Mouse (Mus musculus) ES-E14 (cell line): Measurements from ENCODE around the gene Itgb4. TPM values are rescaled to one million over a fixed set of nuclear protein-coding genes. Genes with fewer than 3 reads are reported as not detected.

Experiments used
- DNase-seq: peaks from one replicate; pipeline ENCODE4 v3.0.0-alpha.2; 2013; ENCODE audit warnings: low read depth, low spot score
- H3K27ac ChIP-seq: 2 replicates; pipeline ENCODE4 v1.5.1; 2012; ENCODE audit warnings: low read depth, mild to moderate bottlenecking, low read length, moderate library complexity, mixed read lengths; ENCODE audit not compliant: poor library complexity, insufficient read depth, severe bottlenecking
- H3K36me3 ChIP-seq: 2 replicates; pipeline ENCODE4 v1.6.1; 2012; ENCODE audit warnings: mild to moderate bottlenecking, low read length, moderate library complexity, mixed read lengths; ENCODE audit not compliant: control insufficient read depth, poor library complexity, insufficient read depth, severe bottlenecking
- H3K4me1 ChIP-seq, 2 experiments: fragments of 150-350 bp in 1 of 2; sonication (generic) in 1 of 2; 2 replicates each; pipeline ENCODE4 v1.6.1; 2012; ENCODE audit warnings: low read length in 2 of 2, mild to moderate bottlenecking in 1 of 2, mixed read lengths in 1 of 2; ENCODE audit not compliant: control insufficient read depth in 2 of 2, insufficient read depth in 2 of 2, poor library complexity in 1 of 2
- H3K4me3 ChIP-seq, 2 experiments: fragments of 150-350 bp in 1 of 2; sonication (generic) in 1 of 2; 2 replicates each; pipeline ENCODE4 v1.5.1; 2012; ENCODE audit warnings: low read length in 2 of 2, low read depth in 1 of 2, mild to moderate bottlenecking in 1 of 2, mixed read lengths in 1 of 2; ENCODE audit not compliant: insufficient read depth in 1 of 2, poor library complexity in 1 of 2, severe bottlenecking in 1 of 2
- H3K9ac ChIP-seq: 2 replicates; pipeline ENCODE4 v1.6.1; 2012; ENCODE audit warnings: low read depth, mild to moderate bottlenecking, low read length, mixed read lengths; ENCODE audit not compliant: poor library complexity, insufficient read depth, severe bottlenecking
- H3K9me3 ChIP-seq: fragments of 150-350 bp; sonication (generic); 2 replicates; pipeline ENCODE4 v1.6.1; 2012; ENCODE audit warnings: low read depth, mild to moderate bottlenecking, low read length; ENCODE audit not compliant: control insufficient read depth, insufficient read depth
- CHD2 ChIP-seq: IDR thresholded peaks from 2 replicates; pipeline ENCODE4 v1.6.1; 2014; ENCODE audit warnings: mild to moderate bottlenecking, low read depth, low read length, inconsistent platforms
- HCFC1 ChIP-seq: IDR thresholded peaks from 2 replicates; pipeline ENCODE4 v1.6.1; 2012; ENCODE audit warnings: low read length, inconsistent platforms, borderline replicate concordance; ENCODE audit not compliant: insufficient read depth
- MAFK ChIP-seq: IDR thresholded peaks from 2 replicates; pipeline ENCODE4 v1.6.1; 2014; ENCODE audit warnings: mild to moderate bottlenecking, low read depth, low read length, inconsistent platforms; ENCODE audit not compliant: insufficient read depth
- ZC3H11A ChIP-seq: IDR thresholded peaks from 2 replicates; pipeline ENCODE4 v1.6.1; 2012; ENCODE audit warnings: low read depth, mild to moderate bottlenecking, inconsistent platforms, low read length, borderline replicate concordance
- ZNF384 ChIP-seq: IDR thresholded peaks from 2 replicates; pipeline ENCODE4 v1.6.1; 2012; ENCODE audit warnings: low read depth, low read length, inconsistent platforms
- in situ Hi-C, 2 experiments: fragments of 600-800 bp; cut with MboI; formaldehyde crosslinking; loops; one replicate each; pipeline ENCODE4 v1.15.1; 2025; ENCODE audit warnings: low sequenced_read_pairs in 2 of 2, inconsistent platforms in 1 of 2; ENCODE audit not compliant: unreplicated experiment in 2 of 2
- total RNA-seq: library from RNA; depleted of rRNA; stranded (reverse); fragments of 300-350 nt; gene quantifications from 2 replicates; pipeline ENCODE4 v1.2.3, GENCODE M21; 2012

The Itgb4 gene
- total RNA-seq, 1 experiment = 9.6 TPM

DNA sequence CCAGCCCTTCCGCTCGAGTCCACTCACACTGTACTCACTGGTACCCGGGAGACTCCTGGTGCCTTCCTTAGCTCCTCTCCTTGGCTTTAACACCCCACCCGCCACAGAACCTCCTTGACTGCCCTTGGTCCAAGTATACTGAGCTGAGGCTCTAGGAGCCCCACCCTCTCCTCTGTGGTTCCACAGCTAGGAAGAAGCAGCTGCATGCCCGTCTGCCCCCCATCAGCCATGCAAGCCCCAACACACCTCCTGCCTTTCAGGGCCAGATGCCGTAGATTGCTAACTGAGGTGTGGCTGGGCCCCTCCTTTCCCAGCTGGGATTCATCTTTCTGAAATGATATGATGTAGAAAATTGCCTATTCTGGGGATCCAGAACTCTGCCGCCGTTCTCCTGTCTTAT, 29.3 kb upstream of the Itgb4 start:
- in situ Hi-C loops = no loop called here
- Histone ChIP-seq H3K9me3 (no peaks in the 10 kb centered on the region), H3K36me3 (peaks cover 33% of the 10 kb centered on the region), H3K9ac (peak overlapping the region; percentile 9; the same call in 1 of the 2 replicates), H3K4me3 (peak overlapping the region; percentile 10 to 31; a peak in 2 of 4 replicates), H3K4me1 (peaks cover 2 to 7% of the 10 kb centered on the region in 2 experiments; a peak in 2 of 4 replicates), H3K27ac (peak overlapping the region; percentile 84; the same call in 1 of the 2 replicates)
- TF ChIP-seq CHD2 (no peak), HCFC1 (no peak)
- peak; percentile 41 for DNase-seq

DNA sequence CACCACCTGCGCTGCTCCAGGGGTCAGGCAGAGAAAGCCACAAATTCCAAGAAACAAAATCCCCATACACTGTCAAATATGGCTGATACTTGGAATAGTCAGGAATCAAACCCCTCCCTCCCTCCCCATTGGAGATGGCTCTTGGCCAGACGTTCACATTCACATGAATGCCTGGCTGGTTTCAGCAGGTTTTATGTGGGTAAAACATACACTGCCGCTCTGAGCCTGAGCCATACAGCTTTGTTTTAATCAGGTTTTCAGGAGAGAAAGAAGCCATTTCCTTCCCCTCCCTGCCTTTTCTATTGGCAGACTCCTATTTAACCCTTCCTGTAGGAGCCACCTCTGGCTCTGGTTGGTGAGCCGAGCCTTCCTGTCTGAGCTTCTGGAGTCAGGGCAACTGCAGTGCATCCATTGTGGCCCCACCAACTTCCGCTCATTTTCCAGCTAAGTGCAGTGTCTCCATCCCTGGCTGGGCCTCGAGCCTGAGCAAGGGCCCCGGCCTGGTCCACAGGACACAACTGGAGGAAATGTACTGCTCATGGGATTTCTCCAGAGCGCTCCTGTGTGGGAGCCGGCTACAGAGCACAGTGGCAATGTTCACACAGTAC, 28.2 kb upstream of the Itgb4 start:
- H3K27ac ChIP-seq = peak overlapping the region; percentile 84
- H3K4me3 ChIP-seq = no peak overlapping the region
- in situ Hi-C loops = no loop called here
- no peak for DNase-seq
- peaks cover 2 to 7% of the 10 kb centered on the region in 2 experiments; a peak in 2 of 4 replicates for H3K4me1 ChIP-seq
- peaks cover 33% of the 10 kb centered on the region for H3K36me3 ChIP-seq
- H3K9me3 ChIP-seq = no peaks in the 10 kb centered on the region
- H3K9ac ChIP-seq = peak overlapping the region; percentile 44; the same call in 1 of the 2 replicates
- no peak for TF ChIP-seq MAFK
- no peak for TF ChIP-seq HCFC1

DNA sequence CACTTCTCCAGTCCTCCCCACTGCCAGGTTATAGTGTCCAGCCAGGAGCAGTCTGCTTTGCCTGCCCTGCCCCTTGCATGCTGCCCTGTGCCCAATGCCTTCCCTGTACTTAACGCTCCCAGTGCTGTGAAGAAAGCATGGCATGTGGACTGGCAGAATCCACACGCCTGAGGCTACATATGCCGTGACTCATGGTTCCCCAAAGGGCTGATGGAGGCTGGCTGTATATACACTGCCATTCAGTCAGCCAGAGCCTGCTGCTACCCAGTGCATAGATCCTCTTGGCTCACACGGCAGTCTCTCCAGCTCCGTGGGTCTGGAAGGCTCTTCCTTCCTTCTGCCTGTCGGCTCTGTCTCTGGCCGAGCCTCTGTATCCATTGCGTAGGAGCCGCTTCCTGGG, 26.2 kb upstream of the Itgb4 start:
- Histone ChIP-seq H3K4me3 (no peak overlapping the region), H3K9me3 (no peaks in the 10 kb centered on the region), H3K36me3 (peaks cover 32% of the 10 kb centered on the region), H3K27ac (no peak overlapping the region), H3K9ac (no peak overlapping the region), H3K4me1 (peaks cover 2 to 7% of the 10 kb centered on the region in 2 experiments; a peak in 2 of 4 replicates)
- no peak for TF ChIP-seq MAFK
- no peak for TF ChIP-seq CHD2
- TF ChIP-seq ZNF384 = no peak
- no peak for TF ChIP-seq ZC3H11A
- no peak for TF ChIP-seq HCFC1
- no peak for DNase-seq
- in situ Hi-C loops = no loop called here

DNA sequence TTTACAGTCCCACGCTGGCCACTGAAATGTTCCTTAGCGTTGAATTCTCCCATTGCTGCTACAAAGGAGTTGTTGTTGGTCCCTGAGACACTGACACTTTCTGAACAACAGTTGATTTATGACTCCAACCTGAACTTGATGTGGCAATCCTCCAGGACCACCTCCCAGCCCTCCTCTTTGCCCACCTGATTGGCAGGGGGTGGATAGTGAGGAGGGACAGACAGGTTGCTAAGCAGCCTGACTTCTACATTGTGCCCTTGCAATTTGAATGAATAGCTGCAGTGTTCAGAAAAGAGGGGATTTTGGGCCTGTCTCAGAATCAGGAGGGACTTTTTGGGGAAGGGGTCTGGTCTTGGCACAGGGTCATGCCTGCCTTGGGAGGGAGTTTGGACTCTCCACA, 23.8 kb upstream of the Itgb4 start:
- in situ Hi-C loops = no loop called here
- Histone ChIP-seq H3K4me1 (peaks cover 2 to 11% of the 10 kb centered on the region in 2 experiments; a peak in 2 of 4 replicates), H3K27ac (no peak overlapping the region), H3K4me3 (no peak overlapping the region), H3K9me3 (no peaks in the 10 kb centered on the region), H3K36me3 (peaks cover 38% of the 10 kb centered on the region), H3K9ac (no peak overlapping the region)
- TF ChIP-seq ZNF384 = no peak
- DNase-seq = no peak

DNA sequence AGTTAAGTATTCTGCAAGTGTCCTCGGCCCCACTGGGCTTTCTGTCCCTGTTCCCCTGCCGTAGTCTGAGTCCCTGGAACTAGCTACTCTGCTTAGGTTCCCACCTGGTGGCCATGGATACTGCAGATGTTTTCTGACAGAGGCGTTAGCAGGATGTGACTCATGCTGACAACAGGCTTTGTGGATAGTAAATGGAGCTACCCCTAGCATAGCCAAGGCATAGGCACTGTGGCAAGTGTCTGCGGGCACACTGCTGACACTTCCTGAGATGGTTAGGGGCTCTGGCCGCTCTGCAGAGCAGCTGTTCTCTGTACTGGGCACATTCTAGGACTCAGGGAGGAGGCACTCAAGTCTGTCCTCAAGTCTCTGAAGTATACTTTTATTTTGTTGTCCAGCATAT, 19.8 kb upstream of the Itgb4 start:
- Histone ChIP-seq H3K4me1 (peaks cover 5 to 15% of the 10 kb centered on the region in 2 experiments), H3K27ac (0 out of 2 replicates have a peak overlapping the region, but pooled peaks have one; percentile 13), H3K9me3 (no peaks in the 10 kb centered on the region), H3K4me3 (no peak overlapping the region), H3K36me3 (peaks cover 38% of the 10 kb centered on the region; the same call in 1 of the 2 replicates), H3K9ac (no peak overlapping the region)
- TF ChIP-seq ZC3H11A (no peak), MAFK (no peak), HCFC1 (no peak), CHD2 (no peak), ZNF384 (no peak)
- in situ Hi-C loops = no loop called here
- DNase-seq = no peak
